Mouse (Mus musculus): ENCODE measurements around the gene Ociad1. TPM values are rescaled to one million over a fixed set of nuclear protein-coding genes. Genes with fewer than 3 reads are reported as not detected.
A peak's percentile ranks its signal among the peaks of the same experiment; 100 is the strongest.

Ociad1 gene
- total and polyA plus RNA-seq, 2 experiments: 50.3 to 68.1 TPM

- no peaks in the 10 kb centered on the region for H3K27me3 ChIP-seq (ENCODE audit: control insufficient read depth, insufficient read depth, low read length)
- 77% methylated on average over 7 of the region's 7 CpGs for WGBS
- H3K36me3 ChIP-seq (ENCODE audit: control insufficient read depth, insufficient read depth, low read length): no peaks in the 10 kb centered on the region
- no peak overlapping the region for H3K4me3 ChIP-seq (ENCODE audit: insufficient read depth, low read depth, low read length)
- TF ChIP-seq POLR2A (IDR thresholded peaks at IDR 0.05; ENCODE audit: extremely low read depth, insufficient read depth, low read length): no peak
- TF ChIP-seq CTCF (IDR thresholded peaks at IDR 0.05; ENCODE audit: low read depth, low read length): no peak
- no peaks in the 10 kb centered on the region for H3K4me1 ChIP-seq (ENCODE audit: control insufficient read depth, insufficient read depth, low read length)
- H3K9ac ChIP-seq (ENCODE audit: low read depth, low read length): no peak overlapping the region
- H3K79me2 ChIP-seq (ENCODE audit: control insufficient read depth, insufficient read depth, low read length): no peaks in the 10 kb centered on the region
- no peak for DNase-seq (ENCODE audit: extremely low read depth, low read depth, low spot score)
- H3K27ac ChIP-seq (replicated peaks; ENCODE audit: insufficient read depth, low read depth, low read length): no peak overlapping the region
Measured at GRCm38 (mm10) chr5:73353519-73353918, 60.9 kb downstream of the Ociad1 start.

GRCm38 (mm10) chr5:73353978-73354377 lies 61.4 kb downstream of the Ociad1 start:
- Histone ChIP-seq H3K4me3 (ENCODE audit: insufficient read depth, low read depth, low read length) (no peak overlapping the region), H3K27me3 (ENCODE audit: control insufficient read depth, insufficient read depth, low read length) (no peaks in the 10 kb centered on the region), H3K79me2 (ENCODE audit: control insufficient read depth, insufficient read depth, low read length) (no peaks in the 10 kb centered on the region), H3K27ac (replicated peaks; ENCODE audit: insufficient read depth, low read depth, low read length) (no peak overlapping the region), H3K4me1 (ENCODE audit: control insufficient read depth, insufficient read depth, low read length) (no peaks in the 10 kb centered on the region), H3K9ac (ENCODE audit: low read depth, low read length) (no peak overlapping the region), H3K36me3 (ENCODE audit: control insufficient read depth, insufficient read depth, low read length) (no peaks in the 10 kb centered on the region)
- TF ChIP-seq POLR2A (IDR thresholded peaks at IDR 0.05; ENCODE audit: extremely low read depth, insufficient read depth, low read length) (no peak), CTCF (IDR thresholded peaks at IDR 0.05; ENCODE audit: low read depth, low read length) (no peak)
- DNase-seq (ENCODE audit: extremely low read depth, low read depth, low spot score): no peak
- WGBS: 71% methylated on average over 3 of the region's 3 CpGs

DNA sequence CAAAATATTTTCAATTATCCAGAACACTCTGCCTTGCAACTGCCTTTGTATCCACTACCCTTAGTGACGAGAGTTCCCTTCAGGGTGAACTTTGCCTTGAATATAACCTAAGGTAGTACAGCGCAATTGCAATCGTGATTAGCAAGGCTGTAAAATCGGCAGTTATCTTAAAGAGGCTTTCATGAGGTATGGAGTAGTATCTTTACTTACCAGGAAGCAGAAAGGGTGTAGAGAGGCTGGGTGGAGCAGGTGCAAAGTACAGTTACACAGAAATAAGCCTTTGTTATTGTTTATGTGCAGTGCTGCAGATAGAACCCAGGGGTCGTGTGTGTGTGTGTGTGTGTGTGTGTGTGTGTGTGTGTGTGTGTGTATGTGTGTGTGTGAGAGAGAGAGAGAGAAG lies 62.8 kb downstream of the Ociad1 start:
- H3K4me1 ChIP-seq (ENCODE audit: control insufficient read depth, insufficient read depth, low read length): peaks cover 5% of the 10 kb centered on the region; the same call in 1 of the 2 replicates

DNA sequence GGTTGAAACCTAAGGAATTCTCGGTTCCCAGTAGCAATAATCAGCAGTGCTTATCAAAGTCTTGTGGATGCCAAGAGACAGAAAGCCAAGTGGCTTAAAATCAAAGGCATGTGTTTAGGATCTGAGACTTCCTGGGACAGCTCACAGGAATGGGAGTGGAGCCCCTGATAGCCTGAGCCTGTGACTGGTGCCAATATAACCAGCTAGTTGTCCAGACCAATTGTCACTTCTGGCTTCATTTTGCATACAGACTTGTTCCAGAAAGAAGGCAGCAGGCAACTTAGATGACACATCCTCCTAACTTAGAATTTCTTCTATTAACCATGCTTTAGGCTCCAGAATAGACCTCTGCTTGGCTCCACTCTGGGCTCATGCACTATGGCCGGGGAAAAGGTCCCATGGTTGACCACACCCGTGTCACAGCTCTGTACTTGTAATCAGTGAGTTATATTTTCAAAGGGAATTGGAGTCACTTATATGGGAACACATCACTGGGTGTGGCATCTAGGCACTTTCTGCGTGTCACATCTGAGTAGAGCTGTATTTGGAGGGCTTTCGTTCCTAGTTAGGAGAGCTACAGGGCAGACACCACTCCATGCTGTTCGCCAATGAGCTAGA lies 66.7 kb downstream of the Ociad1 start:
- H3K27me3 ChIP-seq (ENCODE audit: control insufficient read depth, insufficient read depth, low read length): no peaks in the 10 kb centered on the region
- H3K4me1 ChIP-seq (ENCODE audit: control insufficient read depth, insufficient read depth, low read length): peaks cover 6% of the 10 kb centered on the region; the same call in 1 of the 2 replicates
- no peak overlapping the region for H3K4me3 ChIP-seq (ENCODE audit: insufficient read depth, low read depth, low read length)
- no peak for DNase-seq (ENCODE audit: extremely low read depth, low read depth, low spot score)
- TF ChIP-seq CTCF (IDR thresholded peaks at IDR 0.05; ENCODE audit: low read depth, low read length) (no peak), POLR2A (IDR thresholded peaks at IDR 0.05; ENCODE audit: extremely low read depth, insufficient read depth, low read length) (no peak)
- H3K9ac ChIP-seq (ENCODE audit: low read depth, low read length): no peak overlapping the region
- 75% methylated on average over 6 of the region's 6 CpGs for WGBS
- no peaks in the 10 kb centered on the region for H3K36me3 ChIP-seq (ENCODE audit: control insufficient read depth, insufficient read depth, low read length)
- H3K27ac ChIP-seq (replicated peaks; ENCODE audit: insufficient read depth, low read depth, low read length): no peak overlapping the region; the same call in 1 of the 2 replicates
- no peaks in the 10 kb centered on the region for H3K79me2 ChIP-seq (ENCODE audit: control insufficient read depth, insufficient read depth, low read length)

More for the DNA sequence above, 62.8 kb downstream of the Ociad1 start:
- no peaks in the 10 kb centered on the region for H3K79me2 ChIP-seq (ENCODE audit: control insufficient read depth, insufficient read depth, low read length)
- H3K27me3 ChIP-seq (ENCODE audit: control insufficient read depth, insufficient read depth, low read length): no peaks in the 10 kb centered on the region
- DNase-seq (ENCODE audit: extremely low read depth, low read depth, low spot score): no peak
- H3K9ac ChIP-seq (ENCODE audit: low read depth, low read length): no peak overlapping the region
- no peaks in the 10 kb centered on the region for H3K36me3 ChIP-seq (ENCODE audit: control insufficient read depth, insufficient read depth, low read length)
- 76% methylated on average over 5 of the region's 5 CpGs for WGBS
- H3K27ac ChIP-seq (replicated peaks; ENCODE audit: insufficient read depth, low read depth, low read length): no peak overlapping the region
- no peak for TF ChIP-seq CTCF (IDR thresholded peaks at IDR 0.05; ENCODE audit: low read depth, low read length)
- TF ChIP-seq POLR2A (IDR thresholded peaks at IDR 0.05; ENCODE audit: extremely low read depth, insufficient read depth, low read length): no peak
- H3K4me3 ChIP-seq (ENCODE audit: insufficient read depth, low read depth, low read length): no peak overlapping the region

- Histone ChIP-seq H3K9ac (ENCODE audit: low read depth, low read length) (no peak overlapping the region), H3K4me3 (ENCODE audit: insufficient read depth, low read depth, low read length) (no peak overlapping the region)
Measured at GRCm38 (mm10) chr5:73359752-73360141, 67.2 kb downstream of the Ociad1 start.

DNA sequence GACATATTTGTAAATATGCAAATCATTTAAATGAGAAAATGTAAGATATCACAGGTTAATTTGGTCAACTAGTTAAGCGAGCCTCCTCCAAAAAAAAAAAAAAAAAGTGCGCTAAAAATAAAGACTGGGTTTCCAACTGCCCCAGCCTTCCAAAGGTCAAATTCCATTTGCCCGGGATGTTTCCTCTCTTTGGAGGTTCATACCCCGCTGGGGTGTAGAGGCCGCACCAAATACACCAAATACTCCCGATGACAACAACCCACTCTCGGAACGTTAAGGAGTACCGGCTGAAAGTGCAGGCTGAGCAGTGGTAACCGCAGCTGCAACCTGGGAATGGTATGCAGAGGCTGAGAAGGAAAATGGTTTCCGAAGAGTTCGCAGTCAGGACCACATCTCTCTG lies 67.7 kb downstream of the Ociad1 start:
- Histone ChIP-seq H3K4me3 (ENCODE audit: insufficient read depth, low read depth, low read length) (no peak overlapping the region), H3K79me2 (ENCODE audit: control insufficient read depth, insufficient read depth, low read length) (no peaks in the 10 kb centered on the region), H3K9ac (ENCODE audit: low read depth, low read length) (no peak overlapping the region), H3K36me3 (ENCODE audit: control insufficient read depth, insufficient read depth, low read length) (no peaks in the 10 kb centered on the region), H3K27me3 (ENCODE audit: control insufficient read depth, insufficient read depth, low read length) (no peaks in the 10 kb centered on the region), H3K4me1 (ENCODE audit: control insufficient read depth, insufficient read depth, low read length) (peaks cover 6% of the 10 kb centered on the region; the same call in 1 of the 2 replicates), H3K27ac (replicated peaks; ENCODE audit: insufficient read depth, low read depth, low read length) (peak overlapping the region; percentile 3; the same call in 1 of the 2 replicates)
- DNase-seq (ENCODE audit: extremely low read depth, low read depth, low spot score): peak; percentile 76
- no peak for TF ChIP-seq CTCF (IDR thresholded peaks at IDR 0.05; ENCODE audit: low read depth, low read length)
- TF ChIP-seq POLR2A (IDR thresholded peaks at IDR 0.05; ENCODE audit: extremely low read depth, insufficient read depth, low read length): no peak
- 19% methylated on average over 12 of the region's 12 CpGs for WGBS

More at GRCm38 (mm10) chr5:73359752-73360141, 67.2 kb downstream of the Ociad1 start:
- no peak for TF ChIP-seq CTCF (IDR thresholded peaks at IDR 0.05; ENCODE audit: low read depth, low read length)
- 38% methylated on average over 12 of the region's 12 CpGs for WGBS
- Histone ChIP-seq H3K27ac (replicated peaks; ENCODE audit: insufficient read depth, low read depth, low read length) (peak overlapping the region; percentile 35; the same call in 1 of the 2 replicates), H3K79me2 (ENCODE audit: control insufficient read depth, insufficient read depth, low read length) (no peaks in the 10 kb centered on the region), H3K36me3 (ENCODE audit: control insufficient read depth, insufficient read depth, low read length) (no peaks in the 10 kb centered on the region), H3K4me1 (ENCODE audit: control insufficient read depth, insufficient read depth, low read length) (peaks cover 6% of the 10 kb centered on the region; the same call in 1 of the 2 replicates), H3K27me3 (ENCODE audit: control insufficient read depth, insufficient read depth, low read length) (no peaks in the 10 kb centered on the region)
- peak; percentile 85 for DNase-seq (ENCODE audit: extremely low read depth, low read depth, low spot score)

Data from liver, adult 2 months (tissue).